Mouse (Mus musculus): ENCODE data around the gene Map3k15. TPM values are rescaled to one million over a fixed set of nuclear protein-coding genes. Genes with fewer than 3 reads are reported as not detected.

Map3k15 gene
- polyA plus RNA-seq, 1 experiment from 2014 or later = 0.72 TPM

GRCm38 (mm10) chrX:160134136-160134843 lies 146.1 kb downstream of the Map3k15 start:
- Histone ChIP-seq H3K9ac (no peak overlapping the region), H3K4me2 (no peak overlapping the region), H3K4me3 (ENCODE audit: low read depth, low read length) (no peak overlapping the region), H3K27ac (ENCODE audit: low read depth) (no peak overlapping the region), H3K9me3 (ENCODE audit: low read depth, low read length) (no peaks in the 10 kb centered on the region), H3K4me1 (ENCODE audit: insufficient read depth) (no peaks in the 10 kb centered on the region), H3K36me3 (ENCODE audit: insufficient read depth) (peaks cover 18% of the 10 kb centered on the region; the same call in 1 of the 2 replicates), H3K27me3 (ENCODE audit: insufficient read depth, low read length) (no peaks in the 10 kb centered on the region)
- WGBS = 74% methylated on average over 11 of the region's 11 CpGs
- no peak for ATAC-seq (ENCODE audit: insufficient read depth)
- no peak for TF ChIP-seq CTCF (IDR thresholded peaks at IDR 0.05; ENCODE audit: low read depth)
- no peak for DNase-seq

- Histone ChIP-seq H3K4me2 (peak overlapping the region; percentile 67), H3K27me3 (ENCODE audit: insufficient read depth, low read length) (no peaks in the 10 kb centered on the region), H3K9me3 (ENCODE audit: low read depth, low read length) (no peaks in the 10 kb centered on the region), H3K27ac (ENCODE audit: low read depth) (no peak overlapping the region), H3K9ac (no peak overlapping the region), H3K4me1 (ENCODE audit: insufficient read depth) (no peaks in the 10 kb centered on the region), H3K4me3 (ENCODE audit: low read depth, low read length) (peak overlapping the region; percentile 56), H3K36me3 (ENCODE audit: insufficient read depth) (peaks cover 10% of the 10 kb centered on the region; the same call in 1 of the 2 replicates)
- no peak for ATAC-seq (ENCODE audit: insufficient read depth)
- DNase-seq = no peak
- 25% methylated on average over 6 of the region's 6 CpGs for WGBS
- TF ChIP-seq CTCF (IDR thresholded peaks at IDR 0.05; ENCODE audit: low read depth) = no peak
These were observed 147.5 kb downstream of the Map3k15 start for GRCm38 (mm10) chrX:160135719-160136118.

GRCm38 (mm10) chrX:160136153-160136552 lies 147.9 kb downstream of the Map3k15 start:
- 39% methylated on average over 5 of the region's 5 CpGs for WGBS
- ATAC-seq (ENCODE audit: insufficient read depth) = no peak
- Histone ChIP-seq H3K27me3 (ENCODE audit: insufficient read depth, low read length) (no peaks in the 10 kb centered on the region), H3K4me2 (peak overlapping the region; percentile 67), H3K27ac (ENCODE audit: low read depth) (no peak overlapping the region), H3K4me3 (ENCODE audit: low read depth, low read length) (peak overlapping the region; percentile 56), H3K36me3 (ENCODE audit: insufficient read depth) (peaks cover 7% of the 10 kb centered on the region; the same call in 1 of the 2 replicates), H3K9me3 (ENCODE audit: low read depth, low read length) (no peaks in the 10 kb centered on the region), H3K4me1 (ENCODE audit: insufficient read depth) (no peaks in the 10 kb centered on the region), H3K9ac (peak overlapping the region; percentile 26; the same call in 1 of the 2 replicates)
- TF ChIP-seq CTCF (IDR thresholded peaks at IDR 0.05; ENCODE audit: low read depth) = no peak
- DNase-seq = peak; percentile 43

- Histone ChIP-seq H3K4me2 (peak overlapping the region; percentile 67), H3K9ac (peak overlapping the region; percentile 67), H3K4me1 (ENCODE audit: insufficient read depth) (no peaks in the 10 kb centered on the region), H3K36me3 (ENCODE audit: insufficient read depth) (peaks cover 4% of the 10 kb centered on the region; the same call in 1 of the 2 replicates), H3K9me3 (ENCODE audit: low read depth, low read length) (no peaks in the 10 kb centered on the region), H3K4me3 (ENCODE audit: low read depth, low read length) (peak overlapping the region; percentile 56), H3K27ac (ENCODE audit: low read depth) (peak overlapping the region; percentile 96), H3K27me3 (ENCODE audit: insufficient read depth, low read length) (no peaks in the 10 kb centered on the region)
- DNase-seq (no peak), ATAC-seq (ENCODE audit: insufficient read depth) (no peak)
- WGBS = 17% methylated on average over 18 of the region's 18 CpGs
- TF ChIP-seq CTCF (IDR thresholded peaks at IDR 0.05; ENCODE audit: low read depth) = no peak
These were observed 149.1 kb downstream of the Map3k15 start for GRCm38 (mm10) chrX:160137177-160137860.

GRCm38 (mm10) chrX:160137861-160138717 lies 149.9 kb downstream of the Map3k15 start, which contains the start of gene Pdha1:
TSS of gene Pdha1 (minus strand) at chrX:160138413.
- ATAC-seq (ENCODE audit: insufficient read depth) (peak; percentile 97), DNase-seq (peak; percentile 94)
- Histone ChIP-seq H3K4me2 (peak within 1 kb of the TSS; percentile 67), H3K36me3 (ENCODE audit: insufficient read depth) (no peaks in the 10 kb centered on the region), H3K27me3 (ENCODE audit: insufficient read depth, low read length) (no peaks in the 10 kb centered on the region), H3K9me3 (ENCODE audit: low read depth, low read length) (no peaks in the 10 kb centered on the region), H3K4me1 (ENCODE audit: insufficient read depth) (no peaks in the 10 kb centered on the region), H3K27ac (ENCODE audit: low read depth) (peak within 1 kb of the TSS; percentile 96), H3K9ac (peak within 1 kb of the TSS; percentile 67), H3K4me3 (ENCODE audit: low read depth, low read length) (peak within 1 kb of the TSS; percentile 56)
- no peak for TF ChIP-seq CTCF (IDR thresholded peaks at IDR 0.05; ENCODE audit: low read depth)
- 11% methylated on average over 56 of the region's 67 CpGs for WGBS

GRCm38 (mm10) chrX:160146806-160147205 lies 158.6 kb downstream of the Map3k15 start:
- no peaks in the 10 kb centered on the region for H3K4me1 ChIP-seq (ENCODE audit: insufficient read depth)
- no peaks in the 10 kb centered on the region for H3K36me3 ChIP-seq (ENCODE audit: insufficient read depth)
- no peak for DNase-seq
- H3K9me3 ChIP-seq (ENCODE audit: low read depth, low read length) = no peaks in the 10 kb centered on the region
- H3K27me3 ChIP-seq (ENCODE audit: insufficient read depth, low read length) = no peaks in the 10 kb centered on the region
- no peak overlapping the region for H3K9ac ChIP-seq
- H3K27ac ChIP-seq (ENCODE audit: low read depth) = no peak overlapping the region
- no peak for ATAC-seq (ENCODE audit: insufficient read depth)
- WGBS = 81% methylated on average over 4 of the region's 4 CpGs
- no peak for TF ChIP-seq CTCF (IDR thresholded peaks at IDR 0.05; ENCODE audit: low read depth)
- H3K4me2 ChIP-seq = no peak overlapping the region
- H3K4me3 ChIP-seq (ENCODE audit: low read depth, low read length) = no peak overlapping the region

Data from lung, embryonic 14.5 days (tissue).